Mouse (Mus musculus) bone marrow macrophage, adult 2 months (primary cell): ENCODE results near the gene Hnrnpr.

Experiments used
- CTCF ChIP-seq: IDR thresholded peaks from 2 replicates; pipeline ENCODE4 v1.5.1; 2012; ENCODE audit warnings: low read depth, mild to moderate bottlenecking, low read length, moderate library complexity
- POLR2A ChIP-seq: IDR thresholded peaks from 2 replicates; pipeline ENCODE4 v1.6.1; 2012; ENCODE audit warnings: mild to moderate bottlenecking, low read depth, low read length, borderline replicate concordance

- TF ChIP-seq POLR2A (no peak), CTCF (no peak)
Measured at GRCm38 (mm10) chr4:136281611-136282010, 29.1 kb upstream of the Hnrnpr start.
